7 mouse cellular contexts compared by ENCODE assay signal in genomic region chr16:78574241-78574640, GRCm38 (mm10). TPM values are rescaled to one million over a fixed set of nuclear protein-coding genes. Genes with fewer than 3 reads are reported as not detected.
DNase-seq lines count a peak whose midpoint lies in the region; ATAC-seq and TF ChIP-seq lines count a peak whose summit lies in the region.

No protein-coding gene starts in this region.

- H3K27ac ChIP-seq in lung, embryonic 14.5 days (ENCODE audit: low read depth), result no peak overlapping the region
- H3K27ac ChIP-seq in forebrain, embryonic 14.5 days (ENCODE audit: low read depth, low read length), result no peak overlapping the region
- H3K27ac ChIP-seq in limb, embryonic 13.5 days, result no peak overlapping the region
- no peak overlapping the region for H3K27ac ChIP-seq in stomach, embryonic 14.5 days (ENCODE audit: low read length)

- H3K4me1 ChIP-seq in lung, embryonic 14.5 days (ENCODE audit: insufficient read depth), result peaks cover 6% of the 10 kb centered on the region
- peaks cover 20% of the 10 kb centered on the region for H3K4me1 ChIP-seq in forebrain, embryonic 14.5 days (ENCODE audit: control insufficient read depth, insufficient read depth, low read length)
- H3K4me1 ChIP-seq in limb, embryonic 13.5 days, result peaks cover 18% of the 10 kb centered on the region
- H3K4me1 ChIP-seq in stomach, embryonic 14.5 days (ENCODE audit: control insufficient read depth, insufficient read depth, low read length), result peaks cover 8% of the 10 kb centered on the region; the same call in 1 of the 2 replicates

- H3K27me3 ChIP-seq in lung, embryonic 14.5 days (ENCODE audit: insufficient read depth, low read length), result no peaks in the 10 kb centered on the region
- H3K27me3 ChIP-seq in forebrain, embryonic 14.5 days (replicated peaks; ENCODE audit: control insufficient read depth, insufficient read depth, low read length), result no peaks in the 10 kb centered on the region
- no peaks in the 10 kb centered on the region for H3K27me3 ChIP-seq in limb, embryonic 13.5 days
- no peaks in the 10 kb centered on the region for H3K27me3 ChIP-seq in stomach, embryonic 14.5 days (ENCODE audit: control insufficient read depth, insufficient read depth, low read length)

- DNase-seq in lung, embryonic 14.5 days, result no peak
- DNase-seq in lung, postnatal 10 days, result no peak
- peak; percentile 30 for DNase-seq in forebrain, embryonic 14.5 days (ENCODE audit: low spot score)
- DNase-seq in layer of hippocampus, adult 11-12 months (ENCODE audit: low spot score), result no peak
- no peak for DNase-seq in left cerebral cortex, postnatal 14 days (ENCODE audit: low spot score in 2 of 2)

- WGBS in lung, embryonic 14.5 days, result 46% methylated on average over 6 of the region's 6 CpGs
- 25% methylated on average over 6 of the region's 6 CpGs for WGBS in forebrain, embryonic 14.5 days
- WGBS in limb, embryonic 13.5 days, result 37% methylated on average over 6 of the region's 6 CpGs
- whole genome bisulfite sequencing in stomach, embryonic 14.5 days, result 53% methylated on average over 6 of the region's 6 CpGs

- H3K4me3 ChIP-seq in lung, embryonic 14.5 days (ENCODE audit: low read depth, low read length), result peak overlapping the region; percentile 74
- peak overlapping the region; percentile 5 for H3K4me3 ChIP-seq in forebrain, embryonic 14.5 days (ENCODE audit: low read depth, low read length)
- H3K4me3 ChIP-seq in limb, embryonic 13.5 days, result peak overlapping the region; percentile 83
- H3K4me3 ChIP-seq in stomach, embryonic 14.5 days (ENCODE audit: low read depth, low read length), result 0 out of 2 replicates have a peak overlapping the region, but pooled peaks have one; percentile 4

- intact Hi-C loops in left cerebral cortex, postnatal 14 days (cut with DNase I), result no loop called here

- peak overlapping the region; percentile 73 for H3K4me2 ChIP-seq in lung, embryonic 14.5 days
- peak overlapping the region; percentile 72 for H3K4me2 ChIP-seq in forebrain, embryonic 14.5 days (ENCODE audit: low read length)
- peak overlapping the region; percentile 72 for H3K4me2 ChIP-seq in limb, embryonic 13.5 days (replicated peaks)
- H3K4me2 ChIP-seq in stomach, embryonic 14.5 days (replicated peaks; ENCODE audit: low read depth, low read length), result peak overlapping the region; percentile 42

- 0 out of 2 replicates have a peak overlapping the region, but pooled peaks have one; percentile 30 for H3K9ac ChIP-seq in lung, embryonic 14.5 days
- H3K9ac ChIP-seq in forebrain, embryonic 14.5 days (ENCODE audit: low read length), result peak overlapping the region; percentile 29; the same call in 1 of the 2 replicates
- peak overlapping the region; percentile 40; the same call in 1 of the 2 replicates for H3K9ac ChIP-seq in limb, embryonic 13.5 days
- no peak overlapping the region for H3K9ac ChIP-seq in stomach, embryonic 14.5 days (replicated peaks; ENCODE audit: low read depth, low read length)

- ATAC-seq in lung, embryonic 14.5 days (ENCODE audit: insufficient read depth), result no peak
- ATAC-seq in forebrain, embryonic 14.5 days, result no peak
- no peak for ATAC-seq in limb, embryonic 13.5 days (ENCODE audit: low FRiP score, low read depth)
- ATAC-seq in stomach, embryonic 14.5 days (ENCODE audit: insufficient number of reproducible peaks, insufficient read depth, low FRiP score, low read depth), result no peak

- H3K36me3 ChIP-seq in lung, embryonic 14.5 days (ENCODE audit: insufficient read depth), result no peaks in the 10 kb centered on the region
- H3K36me3 ChIP-seq in forebrain, embryonic 14.5 days (ENCODE audit: control insufficient read depth, insufficient read depth, low read length), result no peaks in the 10 kb centered on the region
- H3K36me3 ChIP-seq in limb, embryonic 13.5 days, result peaks cover 8% of the 10 kb centered on the region; the same call in 1 of the 2 replicates
- no peaks in the 10 kb centered on the region for H3K36me3 ChIP-seq in stomach, embryonic 14.5 days (ENCODE audit: control insufficient read depth, insufficient read depth, low read length)

- TF ChIP-seq CTCF in lung, embryonic 14.5 days (IDR thresholded peaks at IDR 0.05; ENCODE audit: low read depth), result no peak

- H3K9me3 ChIP-seq in lung, embryonic 14.5 days (ENCODE audit: low read depth, low read length), result no peaks in the 10 kb centered on the region
- H3K9me3 ChIP-seq in forebrain, embryonic 14.5 days (replicated peaks; ENCODE audit: control insufficient read depth, low read length), result no peaks in the 10 kb centered on the region
- H3K9me3 ChIP-seq in limb, embryonic 13.5 days, result no peaks in the 10 kb centered on the region
- H3K9me3 ChIP-seq in stomach, embryonic 14.5 days (ENCODE audit: control insufficient read depth, low read depth, low read length), result no peaks in the 10 kb centered on the region

RNA-seq across cellular contexts. Expression of gene D16Ertd472e, which starts 2.3 kb away (rescaled TPM):
- 20.0 and 20.3 TPM in 2 replicates for polyA plus RNA-seq in lung, embryonic 14.5 days (2014; fragmentation: Nextera tagmentation; extraction: Ambion mirVana)
- polyA plus RNA-seq in forebrain, embryonic 14.5 days (2014; fragmentation: Nextera tagmentation; extraction: Ambion mirVana), result 7.3 and 9.8 TPM in 2 replicates
- 24.2 and 24.4 TPM in 2 replicates for polyA plus RNA-seq in limb, embryonic 13.5 days (2015; fragmentation: Nextera tagmentation; extraction: Ambion mirVana)
- 17.8 and 19.6 TPM in 2 replicates for polyA plus RNA-seq in stomach, embryonic 14.5 days (2014; fragmentation: Nextera tagmentation; extraction: Ambion mirVana)
- 1 to 10 TPM; 5.2 to 7.0 TPM for total RNA-seq in left cerebral cortex, postnatal 14 days (2021)

Comparison
In these comparisons a context has a peak if more than half of its experiments do, and no peak if none do; other contexts are left out.
1. H3K4me3 ChIP-seq: peak in every context shown above with its lines; median percentile 83 in limb, embryonic 13.5 days; 74 in lung, embryonic 14.5 days; 5 in forebrain, embryonic 14.5 days; 4 in stomach, embryonic 14.5 days.